Mouse (Mus musculus): ENCODE results near the gene Smtnl1. TPM values are rescaled to one million over a fixed set of nuclear protein-coding genes. Genes with fewer than 3 reads are reported as not detected.
A peak's percentile ranks its signal among the peaks of the same experiment; 100 is the strongest.

The Smtnl1 gene
- total RNA-seq (2012; rRNA removed): 4.4 and 4.9 TPM in 2 replicates

DNA sequence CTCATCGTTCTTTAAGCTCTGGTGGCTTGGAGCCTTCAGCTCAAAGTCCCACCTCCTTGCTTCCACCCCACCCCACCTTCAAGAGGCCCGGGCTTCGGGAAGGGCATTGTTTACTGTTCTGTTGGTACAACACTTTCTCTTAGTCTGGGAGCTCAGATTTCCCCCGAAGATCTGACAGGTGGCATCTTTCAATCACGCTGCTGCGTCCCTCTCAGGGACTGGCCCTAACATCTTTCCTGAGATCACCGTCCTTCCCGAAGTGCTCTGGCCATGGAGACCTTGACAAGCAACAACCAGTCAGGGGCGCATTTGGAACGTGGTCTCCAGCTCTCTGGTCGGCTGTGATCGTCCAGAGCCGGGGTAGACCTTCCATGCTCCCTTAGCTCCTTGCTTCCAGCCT, at the start of gene Smtnl1:
Gene Smtnl1, minus strand, starts transcription at position 101 of the 400 bp plus-strand sequence.
- TF ChIP-seq HCFC1 (IDR thresholded peaks at IDR 0.05; ENCODE audit: borderline replicate concordance, insufficient read depth, low read length): no peak
- no peak for TF ChIP-seq CHD2 (IDR thresholded peaks at IDR 0.05; ENCODE audit: low read depth, low read length)
- no peak for TF ChIP-seq MAFK (IDR thresholded peaks at IDR 0.05; ENCODE audit: insufficient read depth, low read depth, low read length)
- TF ChIP-seq ZC3H11A (IDR thresholded peaks at IDR 0.05; ENCODE audit: borderline replicate concordance, low read depth, low read length): no peak
- TF ChIP-seq ZNF384 (IDR thresholded peaks at IDR 0.05; ENCODE audit: low read depth, low read length): no peak
- Histone ChIP-seq H3K4me3 (ENCODE audit: insufficient read depth in 1 of 2, low read depth in 1 of 2, low read length in 2 of 2, poor library complexity in 1 of 2, severe bottlenecking in 1 of 2) (no peak within 1 kb of the TSS), H3K4me1 (ENCODE audit: control insufficient read depth in 2 of 2, insufficient read depth in 2 of 2, low read length in 2 of 2, poor library complexity in 1 of 2) (peaks cover 0 to 2% of the 10 kb centered on the region in 2 experiments; a peak in 1 of 4 replicates), H3K9ac (ENCODE audit: insufficient read depth, low read depth, low read length, poor library complexity, severe bottlenecking) (no peak within 1 kb of the TSS), H3K9me3 (ENCODE audit: control insufficient read depth, insufficient read depth, low read depth, low read length) (no peaks in the 10 kb centered on the region), H3K36me3 (ENCODE audit: control insufficient read depth, insufficient read depth, low read length, poor library complexity, severe bottlenecking) (no peaks in the 10 kb centered on the region), H3K27ac (ENCODE audit: insufficient read depth, low read depth, low read length, poor library complexity, severe bottlenecking) (no peak within 1 kb of the TSS)
- DNase-seq (ENCODE audit: low read depth, low spot score): no peak
- in situ Hi-C loops (cut with MboI; ENCODE audit: low sequenced_read_pairs in 2 of 2, unreplicated experiment in 2 of 2): no loop called here

DNA sequence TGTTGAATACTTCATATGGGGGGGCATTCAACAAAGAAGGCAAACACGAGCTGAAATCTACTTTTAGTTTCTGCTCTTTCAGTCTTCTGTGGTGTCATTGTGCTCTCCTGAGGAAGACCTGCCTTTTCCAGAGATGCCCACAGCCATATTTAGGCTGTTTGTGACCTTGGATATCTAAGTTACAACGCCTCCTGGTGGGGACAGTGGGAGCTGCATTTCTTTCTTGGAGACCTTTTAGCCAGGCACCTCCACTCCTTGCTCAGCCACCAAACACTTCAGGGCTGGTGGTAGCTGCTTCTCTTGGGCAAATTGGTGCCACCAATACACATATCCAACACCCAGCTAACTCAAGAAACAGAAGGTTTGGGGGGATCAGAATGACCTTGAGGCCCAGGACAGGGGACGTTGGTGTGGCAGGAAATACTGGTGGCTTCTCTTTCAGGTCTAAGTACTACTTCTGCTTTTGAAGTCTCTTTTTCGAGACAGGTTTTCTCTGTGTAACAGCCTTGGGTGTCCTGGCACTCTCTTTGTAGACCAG, 48.2 kb upstream of the Smtnl1 start:
- Histone ChIP-seq H3K9ac (ENCODE audit: insufficient read depth, low read depth, low read length, poor library complexity, severe bottlenecking) (no peak overlapping the region), H3K27ac (ENCODE audit: insufficient read depth, low read depth, low read length, poor library complexity, severe bottlenecking) (no peak overlapping the region)
- in situ Hi-C loops (cut with MboI; ENCODE audit: low sequenced_read_pairs in 2 of 2, unreplicated experiment in 2 of 2): no loop called here

DNA sequence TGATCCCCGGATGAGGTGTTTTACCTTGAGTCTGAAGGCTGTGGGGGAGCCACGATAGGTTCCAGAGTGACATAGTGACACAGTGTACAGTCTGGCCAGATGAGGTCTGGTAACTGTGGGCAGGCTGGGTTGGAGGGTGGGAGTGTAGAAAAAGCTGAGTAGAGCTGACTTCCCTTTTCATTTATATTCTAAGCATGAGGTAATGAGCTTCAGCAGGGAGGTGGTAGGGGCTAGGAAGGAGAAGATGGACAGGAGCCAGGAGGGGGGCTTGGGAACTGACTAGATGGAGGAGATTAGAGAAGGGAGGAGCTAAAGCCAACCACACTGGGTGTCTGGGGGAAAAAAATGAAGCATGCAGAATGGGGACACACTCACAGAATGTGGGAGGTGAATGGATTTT, 46.5 kb upstream of the Smtnl1 start:
- no peak for DNase-seq (ENCODE audit: low read depth, low spot score)
- no peaks in the 10 kb centered on the region for H3K36me3 ChIP-seq (ENCODE audit: control insufficient read depth, insufficient read depth, low read length, poor library complexity, severe bottlenecking)
- no peaks in the 10 kb centered on the region for H3K4me1 ChIP-seq (ENCODE audit: control insufficient read depth in 2 of 2, insufficient read depth in 2 of 2, low read length in 2 of 2, poor library complexity in 1 of 2)
- H3K4me3 ChIP-seq (ENCODE audit: insufficient read depth in 1 of 2, low read depth in 1 of 2, low read length in 2 of 2, poor library complexity in 1 of 2, severe bottlenecking in 1 of 2): no peak overlapping the region
- H3K27ac ChIP-seq (ENCODE audit: insufficient read depth, low read depth, low read length, poor library complexity, severe bottlenecking): no peak overlapping the region
- in situ Hi-C loops (cut with MboI; ENCODE audit: low sequenced_read_pairs in 2 of 2, unreplicated experiment in 2 of 2): no loop called here
- TF ChIP-seq CHD2 (IDR thresholded peaks at IDR 0.05; ENCODE audit: low read depth, low read length): no peak
- TF ChIP-seq HCFC1 (IDR thresholded peaks at IDR 0.05; ENCODE audit: borderline replicate concordance, insufficient read depth, low read length): no peak
- no peak for TF ChIP-seq ZC3H11A (IDR thresholded peaks at IDR 0.05; ENCODE audit: borderline replicate concordance, low read depth, low read length)
- no peak overlapping the region for H3K9ac ChIP-seq (ENCODE audit: insufficient read depth, low read depth, low read length, poor library complexity, severe bottlenecking)
- no peaks in the 10 kb centered on the region for H3K9me3 ChIP-seq (ENCODE audit: control insufficient read depth, insufficient read depth, low read depth, low read length)

More for the DNA sequence above, 48.2 kb upstream of the Smtnl1 start:
- TF ChIP-seq ZNF384 (IDR thresholded peaks at IDR 0.05; ENCODE audit: low read depth, low read length) (no peak), HCFC1 (IDR thresholded peaks at IDR 0.05; ENCODE audit: borderline replicate concordance, insufficient read depth, low read length) (no peak)
- Histone ChIP-seq H3K4me3 (ENCODE audit: insufficient read depth in 1 of 2, low read depth in 1 of 2, low read length in 2 of 2, poor library complexity in 1 of 2, severe bottlenecking in 1 of 2) (no peak overlapping the region), H3K36me3 (ENCODE audit: control insufficient read depth, insufficient read depth, low read length, poor library complexity, severe bottlenecking) (no peaks in the 10 kb centered on the region), H3K4me1 (ENCODE audit: control insufficient read depth in 2 of 2, insufficient read depth in 2 of 2, low read length in 2 of 2, poor library complexity in 1 of 2) (no peaks in the 10 kb centered on the region), H3K9me3 (ENCODE audit: control insufficient read depth, insufficient read depth, low read depth, low read length) (no peaks in the 10 kb centered on the region)
- no peak for DNase-seq (ENCODE audit: low read depth, low spot score)

DNA sequence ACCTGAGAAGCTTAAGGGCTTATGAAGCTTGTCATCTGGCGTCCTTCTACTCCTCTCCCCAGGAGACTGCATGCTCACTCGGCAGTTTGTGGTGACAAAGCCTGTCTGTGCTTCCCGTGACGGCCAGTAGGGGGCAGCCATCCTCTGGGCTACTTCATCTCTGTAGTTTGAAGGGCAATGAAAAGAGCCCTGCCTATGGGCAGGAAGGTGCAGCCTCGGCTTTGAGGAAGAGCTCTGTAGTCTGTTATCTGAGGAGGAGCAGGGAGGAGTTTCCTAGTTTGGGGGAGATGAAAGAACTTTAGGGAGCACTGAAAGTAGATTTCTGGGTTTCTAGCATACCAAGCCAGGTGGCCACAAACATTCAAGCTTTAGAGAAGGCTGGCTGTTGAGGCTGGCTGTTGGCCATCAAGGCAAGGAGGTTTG, 46.1 kb upstream of the Smtnl1 start:
- H3K4me3 ChIP-seq (ENCODE audit: insufficient read depth in 1 of 2, low read depth in 1 of 2, low read length in 2 of 2, poor library complexity in 1 of 2, severe bottlenecking in 1 of 2): no peak overlapping the region
- H3K9me3 ChIP-seq (ENCODE audit: control insufficient read depth, insufficient read depth, low read depth, low read length): no peaks in the 10 kb centered on the region
- no peaks in the 10 kb centered on the region for H3K36me3 ChIP-seq (ENCODE audit: control insufficient read depth, insufficient read depth, low read length, poor library complexity, severe bottlenecking)
- no peaks in the 10 kb centered on the region for H3K4me1 ChIP-seq (ENCODE audit: control insufficient read depth in 2 of 2, insufficient read depth in 2 of 2, low read length in 2 of 2, poor library complexity in 1 of 2)
- DNase-seq (ENCODE audit: low read depth, low spot score): peak; percentile 85
- H3K27ac ChIP-seq (ENCODE audit: insufficient read depth, low read depth, low read length, poor library complexity, severe bottlenecking): no peak overlapping the region
- in situ Hi-C loops (cut with MboI; ENCODE audit: low sequenced_read_pairs in 2 of 2, unreplicated experiment in 2 of 2): no loop called here
- peak; percentile 10; the same call in 1 of the 2 replicates for TF ChIP-seq ZC3H11A (IDR thresholded peaks at IDR 0.05; ENCODE audit: borderline replicate concordance, low read depth, low read length)
- TF ChIP-seq ZNF384 (IDR thresholded peaks at IDR 0.05; ENCODE audit: low read depth, low read length): no peak
- no peak for TF ChIP-seq CHD2 (IDR thresholded peaks at IDR 0.05; ENCODE audit: low read depth, low read length)
- TF ChIP-seq MAFK (IDR thresholded peaks at IDR 0.05; ENCODE audit: insufficient read depth, low read depth, low read length): peak; percentile 53; the same call in 1 of the 2 replicates
- H3K9ac ChIP-seq (ENCODE audit: insufficient read depth, low read depth, low read length, poor library complexity, severe bottlenecking): no peak overlapping the region

All from ES-E14 (cell line).